Mouse (Mus musculus): ENCODE results near the gene Stac2.

GRCm38 (mm10) chr11:98035977-98036377, 17.3 kb downstream of the Stac2 start:
- TF ChIP-seq CTCF (conservative IDR thresholded peaks at IDR 0.05 in 1 of 2, IDR thresholded peaks at IDR 0.05 in 1 of 2; ENCODE audit: low read depth in 2 of 2, low read length in 2 of 2), result no peak
- no peak for TF ChIP-seq EP300 (IDR thresholded peaks at IDR 0.05; ENCODE audit: low read length)
- no peak for TF ChIP-seq MYC (IDR thresholded peaks at IDR 0.05; ENCODE audit: low read depth, low read length)
- no peak for TF ChIP-seq CHD1 (IDR thresholded peaks at IDR 0.05; ENCODE audit: low read depth, low read length)
- TF ChIP-seq MAX (IDR thresholded peaks at IDR 0.05; ENCODE audit: low read length), result no peak
- TF ChIP-seq NRF1 (IDR thresholded peaks at IDR 0.05; ENCODE audit: low read depth, low read length), result no peak
- TF ChIP-seq GABPA (IDR thresholded peaks at IDR 0.05; ENCODE audit: insufficient replicate concordance, low read depth, low read length), result no peak
- TF ChIP-seq ELF1 (IDR thresholded peaks at IDR 0.05; ENCODE audit: low read depth, low read length), result no peak
- TF ChIP-seq CHD2 (IDR thresholded peaks at IDR 0.05; ENCODE audit: low read length), result no peak
- TF ChIP-seq POLR2A (IDR thresholded peaks at IDR 0.05; ENCODE audit: low read depth, low read length), result no peak
- TF ChIP-seq HCFC1 (IDR thresholded peaks at IDR 0.05; ENCODE audit: low read depth, low read length), result no peak
- TF ChIP-seq ETS1 (conservative IDR thresholded peaks at IDR 0.05; ENCODE audit: low read depth, low read length), result no peak
- no peak for TF ChIP-seq E2F4 (IDR thresholded peaks at IDR 0.05; ENCODE audit: insufficient replicate concordance, low read depth, low read length)
